Comparison of ENCODE assay signal across 40 mouse cellular contexts in genomic region chr9:13448716-13449115, GRCm38 (mm10). TPM values are rescaled to one million over a fixed set of nuclear protein-coding genes. Genes with fewer than 3 reads are reported as not detected.
"Had no signal": no experiment of that assay in that cellular context is flagged by ENCODE, and none has a peak within 500 bp of the region (broad histone marks: within the 10 kb centered on the region; RNA-seq: fewer than 3 reads in every experiment).

No protein-coding gene starts in this region.

- H3K9me3 ChIP-seq: embryonic facial prominence, embryonic 10.5 days; embryonic facial prominence, embryonic 12.5 days; embryonic facial prominence, embryonic 13.5 days; embryonic facial prominence, embryonic 15.5 days; forebrain, embryonic 10.5 days; forebrain, embryonic 12.5 days; forebrain, embryonic 13.5 days; forebrain, embryonic 15.5 days had no signal

- H3K4me3 ChIP-seq: embryonic facial prominence, embryonic 10.5 days; embryonic facial prominence, embryonic 12.5 days; embryonic facial prominence, embryonic 13.5 days; embryonic facial prominence, embryonic 15.5 days; erythroblast, embryonic 14.5 days; forebrain, embryonic 10.5 days; forebrain, embryonic 12.5 days; forebrain, embryonic 13.5 days; forebrain, embryonic 15.5 days; gastrocnemius, adult 2 months had no signal

- H3K36me3 ChIP-seq: embryonic facial prominence, embryonic 10.5 days; embryonic facial prominence, embryonic 12.5 days; embryonic facial prominence, embryonic 13.5 days; embryonic facial prominence, embryonic 15.5 days; forebrain, embryonic 10.5 days; forebrain, embryonic 12.5 days; forebrain, embryonic 15.5 days had no signal

- ATAC-seq: forebrain, embryonic 13.5 days; forebrain, embryonic 14.5 days; forebrain, embryonic 15.5 days; forebrain, embryonic 16.5 days; forebrain, postnatal 0 days had no signal

- H3K4me2 ChIP-seq: embryonic facial prominence, embryonic 12.5 days; embryonic facial prominence, embryonic 13.5 days; embryonic facial prominence, embryonic 15.5 days; forebrain, embryonic 12.5 days; forebrain, embryonic 13.5 days; forebrain, embryonic 15.5 days had no signal

- H3K27me3 ChIP-seq: embryonic facial prominence, embryonic 12.5 days; embryonic facial prominence, embryonic 13.5 days; embryonic facial prominence, embryonic 15.5 days; forebrain, embryonic 12.5 days; forebrain, embryonic 13.5 days; forebrain, embryonic 15.5 days had no signal

- H3K9ac ChIP-seq: embryonic facial prominence, embryonic 12.5 days; embryonic facial prominence, embryonic 13.5 days; embryonic facial prominence, embryonic 15.5 days; forebrain, embryonic 12.5 days; forebrain, embryonic 13.5 days; forebrain, embryonic 15.5 days; forebrain, postnatal 0 days had no signal

- DNase-seq: cerebellum, adult 18-20 months; cerebellum, adult 2 months; cerebellum, adult 8-10 months; cerebellum, adult 9-10 months; cerebellum, adult 9-11 months; cerebellum, postnatal 10 days; cerebellum, postnatal 14 days; cerebellum, postnatal 25 days; cerebellum, postnatal 36 days; embryo, embryonic 11 days; forebrain, postnatal 0 days; gastrocnemius, adult 2 months; gastrocnemius, postnatal 10 days; gastrocnemius, postnatal 14 days; gastrocnemius, postnatal 25 days; gastrocnemius, postnatal 36 days; heart, adult 11 months; heart, adult 18-20 months had no signal

- H3K4me1 ChIP-seq: embryonic facial prominence, embryonic 12.5 days; forebrain, embryonic 12.5 days; forebrain, embryonic 13.5 days; forebrain, embryonic 15.5 days had no signal

- H3K27ac ChIP-seq: embryonic facial prominence, embryonic 10.5 days; embryonic facial prominence, embryonic 12.5 days; embryonic facial prominence, embryonic 13.5 days; embryonic facial prominence, embryonic 15.5 days; forebrain, embryonic 10.5 days; forebrain, embryonic 12.5 days; forebrain, embryonic 13.5 days; forebrain, embryonic 15.5 days; gastrocnemius, adult 2 months had no signal

RNA-seq across cellular contexts. Expression of gene Gm17571, which starts 2.2 kb away (rescaled TPM):
- total RNA-seq: common myeloid progenitor, adult 5-6 weeks; forebrain, postnatal 0 days; gastrocnemius, adult 18-20 months; gastrocnemius, adult 2 months; gastrocnemius, adult 8-10 months; gastrocnemius, postnatal 10 days; gastrocnemius, postnatal 14 days; gastrocnemius, postnatal 25 days; gastrocnemius, postnatal 36 days; gastrocnemius, postnatal 4 days; granulocyte monocyte progenitor cell, adult 5-6 weeks; heart, adult 18-20 months had no signal
- polyA plus RNA-seq: cerebellum, adult 2 months; cortical plate, adult 2 months; embryonic facial prominence, embryonic 10.5 days; embryonic facial prominence, embryonic 11.5 days; embryonic facial prominence, embryonic 12.5 days; embryonic facial prominence, embryonic 13.5 days; embryonic facial prominence, embryonic 14.5 days; embryonic facial prominence, embryonic 15.5 days; erythroblast, embryonic 14.5 days; forebrain, embryonic 10.5 days; forebrain, embryonic 11.5 days; forebrain, embryonic 12.5 days; forebrain, embryonic 13.5 days; forebrain, embryonic 14.5 days; forebrain, embryonic 15.5 days; forebrain, embryonic 16.5 days; forebrain, postnatal 0 days; frontal cortex, adult 2 months; gonadal fat pad, adult 2 months had no signal
